Mouse (Mus musculus) layer of hippocampus, adult 18-20 months (tissue): ENCODE data around the gene Il33. TPM values are rescaled to one million over a fixed set of nuclear protein-coding genes. Genes with fewer than 3 reads are reported as not detected.

ENCODE experiments used
- DNase-seq, 2 experiments: peaks; one replicate each; pipeline ENCODE4 v3.0.0; 2022; ENCODE audit warnings: low spot score in 2 of 2
- total RNA-seq, 2 experiments: library from RNA; stranded (reverse); gene quantifications; 2 replicates each; pipeline ENCODE4 v1.2.3; 2021

Gene Il33
- total RNA-seq, 2 experiments from 2014 or later = 78.2 to 91.3 TPM

DNA sequence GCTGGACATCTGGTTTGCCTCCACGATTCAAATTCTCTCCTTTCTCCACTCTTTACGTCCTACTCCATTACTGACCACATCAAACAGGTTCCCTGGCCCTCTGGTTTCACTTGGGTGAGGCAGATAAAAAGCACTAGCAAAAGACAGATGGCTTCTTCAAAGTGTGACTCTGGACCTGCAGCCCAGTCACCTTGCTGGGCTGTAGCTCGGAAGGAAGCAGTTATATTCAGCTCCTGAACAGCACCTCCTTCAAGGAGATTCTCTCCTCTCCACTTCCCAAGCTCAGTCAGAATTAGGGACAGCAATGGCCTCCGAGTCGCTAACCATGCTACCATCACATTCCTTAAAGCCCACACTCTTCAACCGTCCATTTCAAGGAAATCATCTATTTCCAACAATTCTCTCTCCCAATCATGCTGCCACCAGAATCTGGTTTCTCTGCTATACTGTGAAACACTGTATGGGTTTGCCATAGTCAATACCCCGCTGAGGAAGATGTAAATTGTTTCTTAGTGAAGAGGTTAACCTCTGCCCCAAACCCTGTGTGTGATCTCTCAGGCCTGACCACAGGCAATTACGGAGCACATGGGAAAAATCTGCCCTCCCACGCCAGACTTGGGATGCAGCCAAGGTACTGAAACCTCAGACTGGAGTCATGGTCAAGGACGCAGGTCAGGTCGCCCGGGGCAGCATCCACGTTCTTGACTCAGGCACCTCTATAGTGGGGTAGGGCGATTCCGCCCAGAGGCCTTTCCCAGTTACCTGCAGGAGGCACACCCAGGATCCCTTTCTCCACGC lies 59.5 kb downstream of the Il33 start:
- no peak for DNase-seq

DNA sequence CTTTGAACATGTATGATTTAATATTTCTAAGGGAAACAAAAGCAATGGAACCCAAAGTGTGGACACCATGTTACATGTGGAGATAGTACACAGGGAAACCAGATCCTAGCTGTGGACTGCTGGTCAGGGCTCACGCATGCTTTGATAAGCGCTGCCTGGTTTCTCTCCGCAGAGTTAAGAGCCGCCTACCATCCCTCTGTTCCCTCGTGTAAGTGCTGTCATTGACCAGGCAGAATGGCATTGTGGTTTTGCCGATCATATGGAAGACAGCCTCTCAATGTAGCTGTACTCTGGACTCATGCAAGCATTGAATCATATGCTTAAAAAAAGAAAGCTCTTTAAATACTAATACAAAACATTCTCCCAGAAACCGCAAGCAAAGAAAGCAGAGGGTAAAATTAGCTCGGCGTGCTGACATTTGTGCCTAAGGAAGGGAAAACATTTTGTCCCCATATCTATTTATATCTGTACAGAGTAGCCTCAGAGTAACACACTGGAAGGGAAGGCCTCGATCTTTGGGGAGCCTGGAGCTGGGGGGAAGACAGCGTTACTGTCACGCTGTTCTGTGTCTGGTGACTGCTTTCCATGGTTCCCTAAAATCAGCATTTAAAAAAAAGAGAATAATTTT lies 61.7 kb downstream of the Il33 start:
- peak in 1 of 2 experiments; percentile 26 for DNase-seq

DNA sequence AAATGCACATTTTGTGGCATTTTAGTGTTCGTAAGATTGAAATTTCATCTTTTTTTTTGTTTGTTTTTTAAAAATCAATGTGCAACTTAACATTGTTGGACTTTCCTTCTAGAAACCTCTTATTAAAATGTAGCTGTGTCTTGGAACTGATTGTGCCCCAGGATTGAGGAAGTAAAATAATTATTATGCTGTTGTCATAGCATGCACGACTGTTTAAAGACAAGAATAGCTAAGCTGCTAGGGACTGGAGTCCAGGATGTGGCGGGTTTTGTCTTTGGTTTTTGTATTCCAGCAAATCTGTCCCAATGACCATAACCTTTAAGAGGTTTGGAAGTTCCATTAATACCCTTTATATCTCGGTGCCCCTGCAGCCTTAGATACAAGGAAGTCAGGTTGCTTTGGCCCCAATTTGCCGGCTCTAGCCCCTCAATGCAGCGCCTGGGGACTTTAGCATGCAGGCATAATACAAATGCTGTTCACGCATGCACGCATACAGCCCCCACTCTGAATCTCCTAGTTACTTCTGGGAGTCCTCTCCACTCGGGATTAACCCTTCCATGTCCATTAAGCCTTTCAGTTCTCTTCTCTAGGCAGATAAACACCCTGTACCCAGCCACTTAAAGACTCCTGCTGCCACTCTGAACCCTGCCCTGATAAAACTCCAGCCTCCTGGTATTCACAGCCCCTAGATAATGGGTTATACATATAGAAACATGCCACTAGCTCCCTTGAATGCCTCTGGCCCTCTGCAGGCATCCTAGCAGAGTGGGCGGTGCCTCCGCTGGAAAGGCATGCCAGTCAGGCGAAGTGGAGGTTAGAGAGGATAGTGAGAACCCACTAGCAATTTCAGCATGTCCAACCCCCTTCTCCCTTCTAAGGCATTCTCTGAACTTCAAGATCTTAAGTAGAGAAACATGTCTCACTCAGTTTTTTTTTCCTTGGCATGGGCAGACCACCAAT lies 75.8 kb downstream of the Il33 start:
- no peak for DNase-seq

DNA sequence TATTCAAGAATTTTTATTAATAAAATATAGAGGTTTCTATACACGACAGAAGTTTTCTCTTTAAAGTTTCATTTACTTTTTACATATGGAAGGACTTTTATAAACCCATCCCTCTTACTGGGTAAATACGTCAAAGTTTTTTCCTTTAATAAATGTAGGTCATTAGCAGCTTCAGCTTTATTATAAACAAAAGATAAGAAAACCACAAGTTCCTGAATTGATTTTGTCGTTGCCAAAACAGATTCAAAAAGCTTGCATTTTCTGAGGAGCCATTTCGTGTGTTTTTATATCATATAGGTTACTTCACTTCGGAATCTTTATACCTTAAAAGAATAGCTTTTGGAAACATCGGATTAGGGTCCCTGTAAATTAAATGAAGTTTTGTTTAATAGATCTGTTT lies 76.6 kb downstream of the Il33 start:
- no peak for DNase-seq

DNA sequence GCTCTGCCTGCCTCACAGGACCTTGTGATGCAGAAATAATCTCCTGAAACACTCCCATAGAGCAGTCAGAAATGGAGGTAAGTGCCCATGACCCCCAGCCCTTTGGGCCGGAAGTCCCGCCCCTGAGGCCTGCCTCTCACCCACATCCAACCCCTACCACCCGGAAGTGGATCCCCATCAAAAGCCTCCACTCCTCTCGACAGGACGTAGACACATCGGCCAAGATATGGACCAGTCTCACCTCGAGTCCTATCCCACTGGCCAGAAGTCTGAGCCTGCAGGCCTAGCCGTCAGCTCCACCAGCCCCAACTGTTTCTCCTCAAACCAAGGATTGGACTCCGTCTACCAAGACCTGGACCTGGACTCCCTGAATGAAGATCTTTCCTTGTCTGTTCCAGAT lies 78.7 kb downstream of the Il33 start, which contains the start of gene Trpd52l3:
Gene Trpd52l3, plus strand, starts transcription at position 170 of the 400 bp plus-strand sequence.
- DNase-seq = no peak

DNA sequence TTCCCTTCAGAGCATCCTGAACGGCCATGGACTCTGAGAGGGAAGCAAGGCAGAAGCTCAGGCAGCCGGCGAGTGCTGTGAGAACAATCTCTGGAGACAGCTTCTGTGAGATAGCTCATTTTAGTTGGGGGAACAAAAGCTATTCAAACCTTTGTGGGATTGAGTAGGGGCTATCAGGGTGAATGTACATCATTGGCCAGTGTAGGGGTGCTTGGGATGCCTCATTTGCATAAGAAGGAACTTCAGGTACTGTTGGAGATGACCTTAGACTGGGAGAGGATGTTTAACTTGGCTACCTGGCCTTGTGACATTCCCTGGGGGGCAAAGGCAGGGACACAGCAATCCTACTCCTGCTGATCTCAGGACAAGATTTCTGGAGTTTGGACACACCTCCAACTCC lies 81.5 kb downstream of the Il33 start:
- no peak for DNase-seq

Other genes with a start within 250 kb of the Il33 start
- under 1 TPM in 1 of 2 experiments, not detected in 1; 0.63 TPM for gene Mlana, start 227.3 kb upstream of the Il33 start, total RNA-seq
- 10 to 100 TPM; 40.6 to 40.8 TPM for gene 9930021J03Rik, start 119.1 kb upstream of the Il33 start, total RNA-seq
- 10 to 100 TPM; 34.8 to 35.0 TPM for gene Ranbp6, start 112.1 kb upstream of the Il33 start, total RNA-seq
- gene Trpd52l3, start 78.7 kb downstream of the Il33 start, total RNA-seq = not detected
- 10 to 100 TPM; 64.6 to 66.3 TPM for gene Uhrf2, start 105.4 kb downstream of the Il33 start, total RNA-seq